Mouse (Mus musculus) megakaryocyte, embryonic 14.5 days (primary cell): Measurements from ENCODE around the gene Csk.

ENCODE experiments used
- FLI1 ChIP-seq: IDR thresholded peaks from 2 replicates; pipeline ENCODE4 v1.6.1; 2012; ENCODE audit warnings: low read length, inconsistent platforms, mixed read lengths
- GATA1 ChIP-seq: IDR thresholded peaks from 3 replicates; pipeline ENCODE4 v1.6.1; 2012; ENCODE audit warnings: mixed read lengths, low read length, inconsistent platforms, borderline replicate concordance

DNA sequence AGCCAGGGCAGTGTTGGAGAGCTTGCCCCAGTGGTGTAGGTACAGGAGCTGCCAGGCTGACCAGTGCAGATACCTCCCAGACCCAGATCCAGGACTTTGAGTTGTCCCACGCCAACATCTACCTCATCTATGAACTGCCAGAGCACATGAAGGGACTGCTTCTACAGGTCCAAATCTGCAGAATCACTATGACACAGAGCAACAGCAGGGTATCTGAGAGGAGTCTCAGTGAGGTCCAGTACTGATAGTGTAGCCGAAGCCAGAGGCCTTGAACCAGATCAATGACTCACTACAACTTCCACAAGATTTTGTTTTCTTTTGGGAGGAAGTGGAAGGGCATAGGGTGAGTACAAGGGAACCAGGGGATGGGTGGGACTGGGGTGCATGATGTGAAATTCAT, 34.3 kb upstream of the Csk start, which contains the start of gene Cyp1a1:
- no peak for TF ChIP-seq GATA1
- TF ChIP-seq FLI1, result no peak
